Mouse (Mus musculus): ENCODE results near the gene Lrrc4.
A peak's percentile ranks its signal among the peaks of the same experiment; 100 is the strongest.

Lrrc4 gene

DNA sequence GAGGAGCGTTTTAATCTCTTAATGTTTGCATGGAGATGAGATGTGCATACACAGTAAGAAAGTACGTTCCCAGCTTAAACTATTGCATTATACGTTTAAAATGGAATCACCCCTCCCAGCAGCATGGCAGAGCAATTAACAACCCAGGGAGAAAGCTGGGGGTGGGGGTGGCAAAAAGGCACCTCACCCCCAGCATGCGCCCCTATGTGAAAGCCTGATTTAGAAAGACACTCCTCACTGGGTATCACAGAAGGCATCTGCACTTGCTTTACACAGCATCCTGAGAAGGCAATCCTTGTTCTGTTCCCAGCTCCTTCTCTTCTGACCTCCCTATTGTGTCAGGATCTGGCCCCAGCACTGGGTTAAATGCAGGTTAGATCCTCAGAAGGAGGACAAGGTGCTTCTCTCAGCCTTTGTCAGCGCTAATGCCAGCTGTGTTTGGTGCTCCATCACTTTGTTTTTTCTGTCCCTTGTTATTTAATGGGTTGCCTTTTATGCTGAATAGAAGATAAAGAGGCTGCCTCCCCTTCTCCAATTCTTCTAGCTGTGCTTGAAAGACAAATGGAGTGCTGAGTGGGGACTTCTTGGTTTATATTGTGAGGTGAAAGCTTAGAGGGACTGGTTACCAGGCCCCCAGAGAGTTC is 69.3 kb downstream of the Lrrc4 start:
- DNase-seq: no peak

DNA sequence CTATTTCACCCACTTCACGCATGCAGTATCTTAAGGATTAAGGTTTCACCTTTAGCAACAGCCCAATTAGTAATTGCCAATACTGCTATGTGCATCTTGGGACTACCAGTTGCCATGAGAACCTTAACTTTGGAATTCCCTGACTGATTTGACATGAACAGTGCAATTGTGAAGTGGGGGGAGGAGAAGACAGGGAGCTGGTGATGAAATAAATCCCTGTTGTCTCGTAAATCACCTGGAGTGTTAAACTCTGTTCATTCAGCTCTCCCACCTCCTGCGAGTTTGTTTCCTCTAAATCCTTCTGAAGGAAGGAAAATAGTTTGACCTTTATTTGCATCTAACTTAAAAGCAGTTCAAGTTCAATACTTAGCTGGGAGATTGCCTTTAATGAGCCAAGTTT is 69.8 kb downstream of the Lrrc4 start:
- no peak for DNase-seq

DNA sequence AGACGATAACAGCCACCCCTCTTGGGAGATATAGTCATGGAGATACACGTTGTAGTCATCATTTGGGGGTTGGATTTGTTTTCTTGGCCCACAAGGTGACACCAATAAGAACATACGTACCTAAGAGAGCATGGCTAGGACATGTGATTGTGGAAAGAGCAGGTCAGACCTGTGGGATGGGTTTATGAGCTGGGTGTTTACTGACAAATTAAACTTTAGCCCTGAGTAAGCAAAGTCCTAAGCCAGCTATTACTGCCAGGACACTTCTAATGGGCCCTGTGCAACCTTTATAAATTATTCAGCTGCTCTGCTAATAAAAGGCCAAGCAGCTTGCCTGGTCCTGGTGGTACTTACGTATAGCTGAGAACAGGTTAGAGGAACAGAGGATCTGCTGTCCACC is 73.3 kb downstream of the Lrrc4 start:
- no peak for DNase-seq

GRCm38 (mm10) chr6:28756306-28757018 is 75.1 kb downstream of the Lrrc4 start:
- peak; percentile 90 to 92 for DNase-seq

DNA sequence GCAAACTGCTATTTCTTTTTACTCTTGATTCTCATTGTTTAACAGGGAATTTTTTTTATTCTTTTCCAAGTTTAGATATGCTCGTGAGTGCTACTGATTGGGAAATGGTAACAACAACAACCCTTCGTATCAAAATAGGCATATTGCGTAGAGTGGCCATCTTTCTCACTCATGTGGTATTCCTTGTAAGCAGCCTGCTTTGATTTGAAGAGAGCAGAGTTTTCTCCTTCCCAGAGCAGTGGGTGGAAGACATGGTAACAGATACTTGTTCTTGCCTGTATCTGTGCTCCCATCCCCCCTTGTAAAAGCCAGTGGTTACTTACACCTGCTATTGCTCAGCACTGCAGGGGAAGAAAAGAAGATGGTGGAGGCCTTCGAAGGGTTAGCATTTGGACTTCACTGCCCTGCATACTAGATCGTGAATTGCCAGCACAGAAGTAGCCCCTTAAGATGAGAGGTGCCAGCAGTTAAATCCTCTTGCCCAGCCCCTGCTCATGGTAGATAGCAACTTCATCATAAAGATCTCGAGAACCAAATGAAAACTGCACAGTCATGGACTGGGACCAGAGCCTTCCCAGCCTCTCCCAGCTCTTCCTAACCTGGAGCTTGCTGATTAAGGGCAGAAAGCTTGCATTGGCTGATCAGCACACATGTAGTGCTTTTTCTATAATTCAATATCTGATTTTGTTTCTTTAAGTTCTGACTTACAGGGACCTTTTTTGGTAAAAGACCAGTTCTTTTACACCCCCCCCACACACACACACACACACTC is 77.2 kb downstream of the Lrrc4 start:
- no peak for DNase-seq

DNA sequence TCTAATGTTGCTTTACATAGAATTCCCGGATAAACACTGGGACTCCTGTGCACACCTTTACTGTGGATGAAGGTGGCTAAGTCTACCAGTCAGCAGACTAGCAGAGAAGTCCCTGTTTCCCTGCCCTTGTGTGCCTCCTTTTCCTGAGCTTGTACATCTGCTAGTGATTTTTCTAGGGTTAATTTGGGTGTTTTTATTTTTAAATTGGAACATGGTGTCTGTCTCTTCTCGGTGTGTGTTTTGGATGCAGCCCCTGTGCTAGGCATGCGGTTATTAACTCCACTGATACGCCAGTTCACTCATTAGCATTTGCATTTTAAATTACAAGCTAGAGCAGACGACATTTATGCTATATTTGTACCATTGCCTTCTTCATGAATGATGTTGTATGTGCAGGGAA is 77.9 kb downstream of the Lrrc4 start:
- DNase-seq: no peak

GRCm38 (mm10) chr6:28753217-28753616 is 78.3 kb downstream of the Lrrc4 start:
- no peak for DNase-seq

DNA sequence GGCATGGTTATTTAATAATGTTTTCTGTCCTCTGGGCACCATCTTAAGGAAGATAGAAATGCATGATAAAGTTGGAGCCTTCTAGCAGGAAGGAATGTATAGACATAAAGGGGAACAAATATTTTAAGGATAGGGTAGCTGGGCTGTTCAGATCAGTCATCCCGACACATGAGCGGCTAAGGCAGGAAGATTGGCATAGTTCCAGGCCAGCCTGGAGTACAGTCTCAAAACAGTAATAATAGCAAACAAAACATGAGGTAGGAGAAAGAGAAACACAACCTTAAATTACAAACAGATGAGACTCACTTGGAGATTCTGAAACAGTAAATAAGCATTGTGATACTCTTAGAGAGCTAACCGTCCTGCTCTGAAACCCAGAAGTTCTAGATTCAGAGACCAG is 80.4 kb downstream of the Lrrc4 start:
- DNase-seq: peak; percentile 43 to 56

DNA sequence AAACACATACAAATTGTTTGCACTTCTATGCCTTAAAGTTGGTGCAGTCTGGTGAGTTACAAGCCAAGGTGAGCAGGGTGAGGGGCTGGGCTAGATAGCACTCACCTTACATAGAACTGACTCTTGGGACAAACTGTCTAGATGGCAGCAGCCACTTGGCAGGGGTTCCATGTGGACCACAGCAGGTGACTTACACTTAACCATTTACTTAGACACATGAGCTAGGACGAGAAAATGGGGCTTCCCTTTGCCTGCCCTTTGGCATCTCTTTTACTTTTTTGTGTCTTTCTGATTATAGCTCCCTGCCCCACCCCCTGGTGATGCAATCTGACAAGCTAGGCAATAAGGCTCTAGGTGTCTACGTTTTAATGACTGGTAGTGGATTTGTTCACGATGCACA is 82.3 kb downstream of the Lrrc4 start:
- DNase-seq: peak; percentile 29 to 35

DNA sequence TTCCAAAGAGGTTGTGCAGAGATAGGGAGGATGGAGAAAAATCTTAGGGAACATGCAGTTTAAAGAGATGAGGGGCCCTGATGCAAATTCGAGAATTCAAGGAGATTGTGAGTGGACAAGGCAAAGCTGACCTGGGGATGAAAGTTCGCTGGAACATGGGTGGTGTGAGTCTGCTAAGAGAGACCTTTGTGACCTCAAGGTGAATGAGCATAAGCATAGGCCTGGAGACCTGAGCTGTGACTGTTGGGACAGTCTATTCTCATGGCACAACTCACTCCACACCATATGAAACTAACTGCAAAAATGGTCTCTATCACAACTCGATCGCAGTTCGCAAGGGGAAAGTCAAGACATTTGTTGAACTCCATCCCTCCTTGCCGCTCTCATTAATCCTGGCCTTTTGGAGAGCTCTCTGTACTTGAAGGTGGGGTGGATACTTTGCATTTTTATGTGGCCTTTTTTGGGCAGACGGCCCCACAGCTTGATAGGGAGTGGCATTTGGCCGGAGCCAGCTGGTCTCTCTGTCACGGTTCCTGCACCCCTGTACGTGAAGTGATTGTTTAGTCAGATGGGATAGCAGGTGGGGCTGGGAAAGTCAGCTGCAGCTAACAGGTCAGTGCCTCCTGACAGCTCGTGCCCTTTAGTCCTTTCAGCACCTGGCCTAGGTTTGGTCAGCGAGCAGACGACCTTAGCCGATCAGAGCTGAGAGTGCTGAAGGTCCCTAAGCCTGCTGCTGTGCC is 83.4 kb downstream of the Lrrc4 start:
- DNase-seq: peak; percentile 87 to 88

- DNase-seq: no peak
Measured at GRCm38 (mm10) chr6:28747025-28747424, 84.5 kb downstream of the Lrrc4 start.

GRCm38 (mm10) chr6:28745864-28746263 is 85.7 kb downstream of the Lrrc4 start:
- DNase-seq: no peak

GRCm38 (mm10) chr6:28743586-28743985 is 88.0 kb downstream of the Lrrc4 start:
- DNase-seq: peak; percentile 36 to 58

DNA sequence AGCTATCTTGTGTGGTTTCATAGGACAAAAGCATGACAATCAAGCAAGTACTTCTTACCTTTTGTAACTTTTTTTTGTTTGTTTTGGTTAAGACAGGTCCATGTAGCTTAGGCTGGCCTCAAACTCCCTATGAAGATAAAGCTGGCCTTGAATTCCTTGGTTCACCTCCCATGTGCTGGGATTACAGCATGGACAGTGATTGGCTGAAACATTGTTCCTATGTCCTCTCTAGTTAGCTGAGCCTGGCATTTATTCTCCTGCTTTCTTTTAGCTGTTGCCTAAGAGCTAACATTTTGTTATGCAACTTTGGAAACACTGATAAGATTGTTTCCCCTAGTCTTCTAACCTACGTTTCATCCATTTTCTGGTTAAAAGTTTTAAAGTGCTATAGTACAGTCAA is 93.9 kb downstream of the Lrrc4 start:
- DNase-seq: no peak

GRCm38 (mm10) chr6:28736665-28737064 is 94.9 kb downstream of the Lrrc4 start:
- DNase-seq: no peak

- no peak for DNase-seq
Measured at GRCm38 (mm10) chr6:28735116-28735515, 96.4 kb downstream of the Lrrc4 start.

DNA sequence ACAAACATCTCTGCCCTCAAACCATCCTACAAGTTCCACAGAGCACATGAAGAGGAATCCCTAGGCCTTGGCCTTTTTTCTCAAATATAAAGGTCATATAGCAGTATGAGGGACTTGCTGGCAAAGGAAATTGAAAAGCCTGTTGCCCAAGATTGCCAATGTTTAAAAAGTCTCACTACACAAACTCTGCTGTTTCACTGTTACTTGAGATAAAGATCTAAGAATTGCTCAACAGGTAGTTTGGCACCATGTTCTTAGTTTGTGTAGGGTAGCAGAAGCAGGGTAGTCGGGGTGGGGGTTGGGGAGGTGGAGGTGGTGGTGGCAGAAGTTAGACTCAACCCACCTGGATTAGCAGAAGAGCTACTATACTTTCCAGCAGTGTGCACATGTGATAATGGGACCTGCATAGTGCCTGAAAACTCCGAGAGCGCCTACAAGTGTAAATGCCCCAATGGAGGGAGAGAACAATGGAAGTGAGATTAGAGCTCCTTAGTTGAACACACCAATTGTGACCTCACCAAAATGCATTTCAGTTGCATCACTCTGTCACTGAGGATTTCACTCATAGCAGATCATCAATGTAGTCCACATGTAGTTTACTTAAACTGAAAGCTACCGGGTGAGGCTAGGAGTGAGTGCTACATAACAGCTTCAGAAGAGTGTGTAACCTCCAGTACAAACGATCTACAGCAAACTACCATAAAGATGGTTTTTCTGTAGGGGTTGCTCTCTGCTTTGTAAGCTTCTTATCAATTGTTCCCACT is 97.5 kb downstream of the Lrrc4 start:
- DNase-seq: no peak

- no peak for DNase-seq
Measured at GRCm38 (mm10) chr6:28731246-28731645, 100.3 kb downstream of the Lrrc4 start.

GRCm38 (mm10) chr6:28729649-28730048 is 101.9 kb downstream of the Lrrc4 start:
- no peak for DNase-seq

DNA sequence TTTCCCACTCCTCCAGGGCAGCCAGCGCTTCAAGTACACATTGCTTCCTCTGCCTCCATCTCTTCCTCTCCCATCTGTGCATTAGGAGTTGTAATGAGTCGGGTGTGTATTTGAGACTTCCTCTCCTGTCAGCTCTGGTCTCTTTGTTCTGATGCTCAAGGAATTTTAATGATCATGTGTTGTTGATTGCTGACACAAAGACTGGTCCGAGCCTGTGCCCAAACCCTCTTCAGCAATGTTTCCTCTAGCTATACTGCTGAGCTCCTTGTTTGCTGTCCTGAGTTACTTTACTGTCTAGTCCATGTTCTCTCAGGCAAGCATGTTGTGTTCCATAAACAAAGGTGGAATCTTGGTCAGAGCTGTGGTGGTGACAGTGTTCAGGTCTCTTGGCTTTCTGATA is 102.3 kb downstream of the Lrrc4 start:
- no peak for DNase-seq

DNA sequence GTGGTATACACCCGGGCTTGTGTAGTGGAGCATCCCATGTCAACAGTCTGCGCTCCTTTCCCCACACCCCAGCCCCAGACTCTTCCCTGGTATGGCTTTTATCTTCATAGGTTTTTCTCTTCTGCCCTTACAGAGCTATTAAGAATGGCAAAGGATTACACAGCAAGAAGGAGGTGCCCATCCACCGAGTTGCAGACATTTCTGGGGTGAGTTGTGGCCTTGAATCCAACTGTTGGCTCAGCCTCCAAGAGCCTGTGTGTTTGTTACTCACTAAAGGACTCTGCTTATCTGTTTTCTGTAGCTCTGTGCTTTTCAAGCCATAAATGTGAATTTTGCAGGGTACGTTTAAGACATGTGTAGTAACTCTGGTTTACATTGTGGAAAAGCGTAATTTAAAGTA is 106.8 kb downstream of the Lrrc4 start:
- no peak for DNase-seq

GRCm38 (mm10) chr6:28723059-28723458 is 108.5 kb downstream of the Lrrc4 start:
- no peak for DNase-seq
